Mouse (Mus musculus): ENCODE measurements at regions not wholly inside any gene's neighbourhood (a gene's known extent, or its start where the extent isn't known, plus 50 kb on each side); places are given as distances from the start of the nearest gene placed in this dataset.

DNA sequence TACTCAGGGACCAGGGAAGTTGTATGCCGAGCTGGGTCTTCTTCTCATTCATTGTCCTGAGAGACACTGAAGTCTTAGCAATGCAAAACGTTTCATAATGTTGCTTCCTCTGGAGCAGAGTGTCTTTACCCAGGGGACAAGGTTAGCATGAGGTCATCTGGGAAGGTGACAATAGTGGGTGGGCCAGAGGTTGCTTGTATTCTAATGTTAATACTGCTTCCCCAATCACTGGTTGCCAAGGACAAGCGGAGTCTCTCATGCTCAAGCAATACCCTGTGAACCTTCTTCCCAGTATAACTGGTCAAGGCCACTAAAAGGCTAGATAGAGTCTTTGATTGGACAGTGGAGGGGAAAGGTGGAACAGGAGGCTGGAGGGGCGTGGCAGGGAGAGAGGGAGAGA lies 123.1 kb upstream of the Sall1 start:
- Histone ChIP-seq H3K9ac (ENCODE audit: low read length) (no peak overlapping the region), H3K27me3 (ENCODE audit: control insufficient read depth, insufficient read depth, low read length) (no peaks in the 10 kb centered on the region; the same call in 1 of the 2 replicates), H3K4me1 (ENCODE audit: control insufficient read depth in 2 of 2, insufficient read depth in 2 of 2, low read length in 2 of 2) (no peaks in the 10 kb centered on the region), H3K4me3 (ENCODE audit: control insufficient read depth in 1 of 2, insufficient read depth in 1 of 2, low read depth in 1 of 2, low read length in 2 of 2) (no peak overlapping the region), H3K36me3 (ENCODE audit: control insufficient read depth, insufficient read depth, low read length) (no peaks in the 10 kb centered on the region), H3K9me3 (ENCODE audit: control insufficient read depth, low read length) (no peaks in the 10 kb centered on the region), H3K27ac (replicated peaks in 1 of 2; ENCODE audit: control insufficient read depth in 1 of 2, insufficient read depth in 1 of 2, low read depth in 2 of 2, low read length in 2 of 2) (no peak overlapping the region), H3K4me2 (ENCODE audit: low read length) (no peak overlapping the region)
- 73% methylated on average over 4 of the region's 4 CpGs for WGBS
- ATAC-seq (ENCODE audit: insufficient number of reproducible peaks, insufficient read depth, low FRiP score, low read depth): no peak

DNA sequence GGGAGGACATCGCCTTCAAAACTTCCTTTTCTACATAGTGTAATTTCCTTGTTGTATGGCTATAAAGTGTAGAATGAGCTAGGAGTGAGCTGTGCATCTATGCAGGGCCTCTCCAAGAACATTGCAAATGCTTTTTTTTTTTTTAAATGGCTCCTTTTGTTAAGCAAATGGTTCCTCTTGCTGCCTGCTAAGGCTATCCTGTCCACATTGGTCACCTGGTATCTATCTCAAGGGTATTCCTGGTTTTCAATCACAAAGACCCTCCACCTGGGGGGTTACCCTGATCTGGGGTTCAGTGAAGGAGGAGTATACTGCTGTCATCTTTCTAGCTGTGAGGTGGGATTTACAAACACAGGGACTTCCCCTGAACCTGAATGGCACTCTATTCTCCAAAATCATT lies 112.9 kb upstream of the Sall1 start:
- WGBS: 92% methylated on average over 1 of the region's 1 CpGs
- no peak overlapping the region for H3K4me2 ChIP-seq (ENCODE audit: low read length)
- H3K27me3 ChIP-seq (ENCODE audit: control insufficient read depth, insufficient read depth, low read length): peaks cover 4% of the 10 kb centered on the region; the same call in 1 of the 2 replicates
- H3K9ac ChIP-seq (ENCODE audit: low read length): no peak overlapping the region
- no peaks in the 10 kb centered on the region; a peak in 1 of 4 replicates for H3K4me1 ChIP-seq (ENCODE audit: control insufficient read depth in 2 of 2, insufficient read depth in 2 of 2, low read length in 2 of 2)
- H3K4me3 ChIP-seq (ENCODE audit: control insufficient read depth in 1 of 2, insufficient read depth in 1 of 2, low read depth in 1 of 2, low read length in 2 of 2): no peak overlapping the region
- H3K27ac ChIP-seq (replicated peaks in 1 of 2; ENCODE audit: control insufficient read depth in 1 of 2, insufficient read depth in 1 of 2, low read depth in 2 of 2, low read length in 2 of 2): no peak overlapping the region
- H3K9me3 ChIP-seq (ENCODE audit: control insufficient read depth, low read length): no peaks in the 10 kb centered on the region
- no peaks in the 10 kb centered on the region for H3K36me3 ChIP-seq (ENCODE audit: control insufficient read depth, insufficient read depth, low read length)
- ATAC-seq (ENCODE audit: insufficient number of reproducible peaks, insufficient read depth, low FRiP score, low read depth): no peak

DNA sequence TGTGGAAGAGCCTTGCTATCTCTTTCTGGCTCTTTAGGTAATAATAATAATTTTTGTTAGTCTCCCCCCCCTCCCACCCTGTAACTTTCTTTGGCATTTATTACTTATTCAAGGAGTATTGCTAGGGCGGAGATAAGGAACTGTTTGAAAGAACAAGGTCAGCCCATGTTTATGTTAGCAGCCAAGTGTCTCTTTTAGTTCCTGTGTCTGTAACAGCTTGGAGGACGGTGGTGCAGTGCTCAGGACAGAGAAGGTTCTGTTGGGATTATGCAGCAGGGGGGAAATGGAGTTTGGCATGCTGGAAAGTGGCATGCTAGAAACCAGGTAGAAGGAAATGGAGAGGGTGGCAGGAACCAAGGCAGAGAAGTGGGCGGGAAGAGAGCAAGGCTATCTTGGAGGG lies 109.6 kb upstream of the Sall1 start:
- no peak overlapping the region for H3K4me2 ChIP-seq (ENCODE audit: low read length)
- WGBS: 64% methylated on average over 3 of the region's 3 CpGs
- no peaks in the 10 kb centered on the region for H3K9me3 ChIP-seq (ENCODE audit: control insufficient read depth, low read length)
- no peak overlapping the region for H3K27ac ChIP-seq (replicated peaks in 1 of 2; ENCODE audit: control insufficient read depth in 1 of 2, insufficient read depth in 1 of 2, low read depth in 2 of 2, low read length in 2 of 2)
- H3K36me3 ChIP-seq (ENCODE audit: control insufficient read depth, insufficient read depth, low read length): no peaks in the 10 kb centered on the region
- H3K9ac ChIP-seq (ENCODE audit: low read length): no peak overlapping the region
- no peaks in the 10 kb centered on the region; a peak in 1 of 4 replicates for H3K4me1 ChIP-seq (ENCODE audit: control insufficient read depth in 2 of 2, insufficient read depth in 2 of 2, low read length in 2 of 2)
- no peak for ATAC-seq (ENCODE audit: insufficient number of reproducible peaks, insufficient read depth, low FRiP score, low read depth)
- H3K27me3 ChIP-seq (ENCODE audit: control insufficient read depth, insufficient read depth, low read length): no peaks in the 10 kb centered on the region
- no peak overlapping the region for H3K4me3 ChIP-seq (ENCODE audit: control insufficient read depth in 1 of 2, insufficient read depth in 1 of 2, low read depth in 1 of 2, low read length in 2 of 2)

DNA sequence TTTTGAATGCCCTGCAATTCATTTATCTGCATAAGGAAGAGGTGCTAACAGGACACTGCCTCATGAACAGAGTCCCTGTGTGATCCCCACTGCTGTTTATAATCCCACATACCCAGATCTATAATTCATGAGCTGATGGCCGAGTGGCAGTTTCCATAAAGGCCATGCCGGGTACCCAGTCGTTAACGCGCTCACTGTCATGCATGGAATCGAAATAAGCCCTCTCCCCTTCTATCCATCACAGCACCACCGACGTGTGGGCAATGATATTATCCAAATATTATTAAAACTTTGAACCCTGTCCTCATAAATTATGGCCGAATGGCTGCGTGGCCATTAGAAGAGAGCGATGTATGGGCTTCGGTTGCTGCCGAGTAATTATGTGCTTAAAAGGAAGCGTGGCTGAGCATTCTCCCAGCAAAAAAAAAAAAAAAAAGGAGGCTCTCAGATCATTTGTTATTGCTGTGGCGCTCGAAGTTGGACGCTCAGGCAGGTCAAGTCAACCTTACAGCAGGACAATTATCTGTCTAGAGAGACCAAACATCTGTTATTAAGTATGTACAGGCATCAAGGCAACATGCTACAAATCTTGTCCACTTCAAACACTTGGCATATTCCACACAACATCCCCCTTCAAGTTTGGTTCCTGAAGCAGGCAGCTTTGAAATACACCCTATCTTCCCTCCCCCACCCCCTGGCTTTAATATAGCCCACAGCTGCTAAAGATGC lies 109.1 kb upstream of the Sall1 start:
- ATAC-seq (ENCODE audit: insufficient number of reproducible peaks, insufficient read depth, low FRiP score, low read depth): no peak
- no peak overlapping the region for H3K9ac ChIP-seq (ENCODE audit: low read length)

DNA sequence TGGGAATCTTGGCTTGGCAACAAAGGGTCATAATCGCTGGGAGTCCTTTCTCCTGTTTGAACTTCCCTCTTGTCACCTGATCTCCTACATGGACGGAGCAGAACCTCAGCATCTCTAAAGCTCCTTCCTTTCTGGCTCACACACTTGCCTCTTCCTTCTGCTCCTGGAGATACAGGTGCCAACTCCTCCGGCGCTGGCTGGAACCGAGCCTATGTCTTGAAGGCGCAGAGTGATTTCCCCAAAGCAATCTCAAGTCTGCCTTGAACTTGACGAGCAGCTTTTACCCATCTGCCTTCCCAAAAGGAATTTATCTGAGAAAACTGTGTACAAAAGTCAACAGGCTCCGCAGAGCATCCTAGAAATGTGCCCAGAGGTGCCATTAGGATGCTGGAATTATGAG lies 108.4 kb upstream of the Sall1 start:
- no peaks in the 10 kb centered on the region; a peak in 1 of 4 replicates for H3K4me1 ChIP-seq (ENCODE audit: control insufficient read depth in 2 of 2, insufficient read depth in 2 of 2, low read length in 2 of 2)
- no peak for ATAC-seq (ENCODE audit: insufficient number of reproducible peaks, insufficient read depth, low FRiP score, low read depth)
- no peak overlapping the region for H3K27ac ChIP-seq (replicated peaks in 1 of 2; ENCODE audit: control insufficient read depth in 1 of 2, insufficient read depth in 1 of 2, low read depth in 2 of 2, low read length in 2 of 2)
- H3K4me3 ChIP-seq (ENCODE audit: control insufficient read depth in 1 of 2, insufficient read depth in 1 of 2, low read depth in 1 of 2, low read length in 2 of 2): no peak overlapping the region
- H3K36me3 ChIP-seq (ENCODE audit: control insufficient read depth, insufficient read depth, low read length): no peaks in the 10 kb centered on the region
- no peak overlapping the region for H3K9ac ChIP-seq (ENCODE audit: low read length)
- H3K27me3 ChIP-seq (ENCODE audit: control insufficient read depth, insufficient read depth, low read length): no peaks in the 10 kb centered on the region
- no peaks in the 10 kb centered on the region for H3K9me3 ChIP-seq (ENCODE audit: control insufficient read depth, low read length)
- H3K4me2 ChIP-seq (ENCODE audit: low read length): no peak overlapping the region
- 62% methylated on average over 8 of the region's 8 CpGs for WGBS

More for the DNA sequence above, 109.1 kb upstream of the Sall1 start:
- no peaks in the 10 kb centered on the region; a peak in 1 of 4 replicates for H3K4me1 ChIP-seq (ENCODE audit: control insufficient read depth in 2 of 2, insufficient read depth in 2 of 2, low read length in 2 of 2)
- H3K9me3 ChIP-seq (ENCODE audit: control insufficient read depth, low read length): no peaks in the 10 kb centered on the region
- H3K4me3 ChIP-seq (ENCODE audit: control insufficient read depth in 1 of 2, insufficient read depth in 1 of 2, low read depth in 1 of 2, low read length in 2 of 2): no peak overlapping the region
- H3K27ac ChIP-seq (replicated peaks in 1 of 2; ENCODE audit: control insufficient read depth in 1 of 2, insufficient read depth in 1 of 2, low read depth in 2 of 2, low read length in 2 of 2): no peak overlapping the region
- WGBS: 81% methylated on average over 17 of the region's 17 CpGs
- no peaks in the 10 kb centered on the region for H3K36me3 ChIP-seq (ENCODE audit: control insufficient read depth, insufficient read depth, low read length)
- H3K4me2 ChIP-seq (ENCODE audit: low read length): no peak overlapping the region
- no peaks in the 10 kb centered on the region for H3K27me3 ChIP-seq (ENCODE audit: control insufficient read depth, insufficient read depth, low read length)

DNA sequence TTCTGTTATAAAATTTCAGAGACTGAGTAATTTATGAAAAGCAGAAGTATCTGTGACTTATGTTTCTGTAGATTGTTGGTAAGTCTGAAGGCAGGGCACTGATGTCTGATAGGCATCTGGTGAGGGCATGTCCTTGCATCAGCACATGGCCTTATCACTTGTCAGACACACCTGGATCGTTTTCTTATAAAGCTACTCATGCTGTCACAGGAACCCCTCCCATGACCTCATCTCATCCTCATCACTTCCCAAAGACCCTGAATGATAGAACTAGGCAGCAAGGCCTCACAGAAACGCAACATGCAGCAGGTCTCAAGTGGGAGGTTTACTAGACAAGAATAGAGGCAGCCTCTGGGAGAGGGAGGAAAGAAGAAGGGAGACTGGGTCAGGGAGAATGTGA lies 107.0 kb upstream of the Sall1 start:
- Histone ChIP-seq H3K27ac (replicated peaks in 1 of 2; ENCODE audit: control insufficient read depth in 1 of 2, insufficient read depth in 1 of 2, low read depth in 2 of 2, low read length in 2 of 2) (no peak overlapping the region), H3K9me3 (ENCODE audit: control insufficient read depth, low read length) (no peaks in the 10 kb centered on the region), H3K4me3 (ENCODE audit: control insufficient read depth in 1 of 2, insufficient read depth in 1 of 2, low read depth in 1 of 2, low read length in 2 of 2) (no peak overlapping the region), H3K4me1 (ENCODE audit: control insufficient read depth in 2 of 2, insufficient read depth in 2 of 2, low read length in 2 of 2) (no peaks in the 10 kb centered on the region; a peak in 1 of 4 replicates), H3K27me3 (ENCODE audit: control insufficient read depth, insufficient read depth, low read length) (no peaks in the 10 kb centered on the region), H3K9ac (ENCODE audit: low read length) (no peak overlapping the region), H3K4me2 (ENCODE audit: low read length) (no peak overlapping the region), H3K36me3 (ENCODE audit: control insufficient read depth, insufficient read depth, low read length) (no peaks in the 10 kb centered on the region)
- ATAC-seq (ENCODE audit: insufficient number of reproducible peaks, insufficient read depth, low FRiP score, low read depth): no peak
- 53% methylated on average over 2 of the region's 2 CpGs for WGBS

DNA sequence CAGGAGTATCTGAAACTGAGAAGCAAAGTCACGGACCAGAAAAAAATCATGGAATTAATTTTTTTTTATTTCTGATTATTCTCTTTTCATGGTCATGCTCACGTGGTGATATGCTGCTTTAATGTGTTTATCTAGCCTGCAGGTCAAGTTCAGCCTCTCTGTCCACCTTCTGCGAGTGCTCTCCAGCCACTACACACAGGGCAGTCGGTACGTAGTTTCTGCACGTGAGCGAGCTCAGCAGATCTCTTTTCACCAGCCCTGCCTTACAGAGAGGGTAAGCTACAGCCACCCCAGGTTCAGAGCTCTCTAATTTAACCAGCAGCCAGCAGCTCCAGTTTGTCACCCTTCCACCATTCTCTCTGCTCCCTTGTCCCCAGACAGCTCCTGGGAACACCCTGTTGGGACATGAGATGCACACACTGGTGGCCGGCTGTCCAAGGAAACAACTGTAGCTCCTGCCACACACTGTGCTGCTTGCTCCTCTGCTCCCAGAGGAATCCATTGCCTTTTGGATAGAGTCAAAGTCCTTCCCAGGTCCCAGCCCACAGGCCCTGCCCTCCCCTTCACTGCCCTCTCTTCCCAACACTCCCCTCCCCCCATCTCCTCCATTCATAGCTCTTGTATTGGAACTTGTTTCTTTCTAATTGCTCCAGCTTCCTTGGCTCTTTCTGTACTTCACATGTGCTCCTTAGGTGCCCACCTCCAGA lies 97.7 kb upstream of the Sall1 start:
- H3K9me3 ChIP-seq (ENCODE audit: control insufficient read depth, low read length): no peaks in the 10 kb centered on the region
- no peak overlapping the region for H3K27ac ChIP-seq (replicated peaks in 1 of 2; ENCODE audit: control insufficient read depth in 1 of 2, insufficient read depth in 1 of 2, low read depth in 2 of 2, low read length in 2 of 2)
- 70% methylated on average over 8 of the region's 8 CpGs for WGBS
- H3K36me3 ChIP-seq (ENCODE audit: control insufficient read depth, insufficient read depth, low read length): no peaks in the 10 kb centered on the region
- no peak overlapping the region for H3K4me3 ChIP-seq (ENCODE audit: control insufficient read depth in 1 of 2, insufficient read depth in 1 of 2, low read depth in 1 of 2, low read length in 2 of 2)
- H3K27me3 ChIP-seq (ENCODE audit: control insufficient read depth, insufficient read depth, low read length): no peaks in the 10 kb centered on the region; the same call in 1 of the 2 replicates
- no peak for ATAC-seq (ENCODE audit: insufficient number of reproducible peaks, insufficient read depth, low FRiP score, low read depth)
- no peak overlapping the region for H3K9ac ChIP-seq (ENCODE audit: low read length)
- no peak overlapping the region for H3K4me2 ChIP-seq (ENCODE audit: low read length)
- H3K4me1 ChIP-seq (ENCODE audit: control insufficient read depth in 2 of 2, insufficient read depth in 2 of 2, low read length in 2 of 2): no peaks in the 10 kb centered on the region; a peak in 2 of 4 replicates
